Mouse (Mus musculus) spleen, postnatal 10 days (tissue): Measurements from ENCODE around the gene Adgrg1.

ENCODE experiments used
- DNase-seq, 2 experiments: peaks; one replicate each; pipeline ENCODE4 v3.0.0; 2021 to 2022; ENCODE audit warnings: low spot score in 2 of 2

The Adgrg1 gene

GRCm38 (mm10) chr8:94995336-94995893 is 20.9 kb downstream of the Adgrg1 start:
- peak in 1 of 2 experiments; percentile 8 for DNase-seq

GRCm38 (mm10) chr8:94996037-94996436 is 21.5 kb downstream of the Adgrg1 start:
- no peak for DNase-seq

- DNase-seq, result no peak
Measured at GRCm38 (mm10) chr8:94996899-94997856, 22.6 kb downstream of the Adgrg1 start.

GRCm38 (mm10) chr8:94997857-94998243 is 23.3 kb downstream of the Adgrg1 start:
- DNase-seq, result no peak

- no peak for DNase-seq
Measured at GRCm38 (mm10) chr8:94998431-94998830, 23.9 kb downstream of the Adgrg1 start.

GRCm38 (mm10) chr8:94999004-94999403 is 24.5 kb downstream of the Adgrg1 start:
- DNase-seq, result no peak

- no peak for DNase-seq
Measured at GRCm38 (mm10) chr8:94999956-95000355, 25.4 kb downstream of the Adgrg1 start.

GRCm38 (mm10) chr8:95000684-95001083 is 26.1 kb downstream of the Adgrg1 start:
- peak in 1 of 2 experiments; percentile 66 for DNase-seq

GRCm38 (mm10) chr8:95001165-95001564 is 26.6 kb downstream of the Adgrg1 start:
- DNase-seq, result no peak

GRCm38 (mm10) chr8:95001655-95002054 is 27.1 kb downstream of the Adgrg1 start:
- peak; percentile 75 to 83 for DNase-seq

- DNase-seq, result no peak
Measured at GRCm38 (mm10) chr8:95002089-95002655, 27.6 kb downstream of the Adgrg1 start.

- no peak for DNase-seq
Measured at GRCm38 (mm10) chr8:95012442-95012919, 37.9 kb downstream of the Adgrg1 start.

GRCm38 (mm10) chr8:95015866-95016265 is 41.3 kb downstream of the Adgrg1 start:
- no peak for DNase-seq

GRCm38 (mm10) chr8:95016684-95017083 is 42.1 kb downstream of the Adgrg1 start:
- DNase-seq, result no peak

- DNase-seq, result no peak
Measured at GRCm38 (mm10) chr8:95017451-95017850, 42.9 kb downstream of the Adgrg1 start, which contains the start of gene Adgrg3. Adgrg3 (plus strand) TSS chr8:95017692.

GRCm38 (mm10) chr8:95017969-95018635 is 43.6 kb downstream of the Adgrg1 start:
- DNase-seq, result no peak

- peak in 1 of 2 experiments; percentile 39 for DNase-seq
Measured at GRCm38 (mm10) chr8:95020293-95020777, 45.8 kb downstream of the Adgrg1 start.

- DNase-seq, result no peak
Measured at GRCm38 (mm10) chr8:95020821-95021220, 46.3 kb downstream of the Adgrg1 start.

- DNase-seq, result no peak
Measured at GRCm38 (mm10) chr8:95023201-95023600, 48.6 kb downstream of the Adgrg1 start.

- DNase-seq, result no peak
Measured at GRCm38 (mm10) chr8:95024387-95024786, 49.8 kb downstream of the Adgrg1 start.

GRCm38 (mm10) chr8:95025421-95025820 is 50.9 kb downstream of the Adgrg1 start:
- peak; percentile 39 to 71 for DNase-seq

GRCm38 (mm10) chr8:95028391-95028790 is 53.8 kb downstream of the Adgrg1 start:
- peak in 1 of 2 experiments; percentile 47 for DNase-seq
